Mouse (Mus musculus): ENCODE results near the gene Cpm.

Cpm gene

GRCm38 (mm10) chr10:117656985-117657658, 27.8 kb downstream of the Cpm start:
- no peak for DNase-seq (ENCODE audit: extremely low read depth, insufficient read length, low spot score)

GRCm38 (mm10) chr10:117657659-117658306, 28.5 kb downstream of the Cpm start:
- no peak for DNase-seq (ENCODE audit: extremely low read depth, insufficient read length, low spot score)

- DNase-seq (ENCODE audit: extremely low read depth, insufficient read length, low spot score): no peak
These were observed 29.5 kb downstream of the Cpm start for GRCm38 (mm10) chr10:117658522-117659429.

- DNase-seq (ENCODE audit: extremely low read depth, insufficient read length, low spot score): no peak
These were observed 30.1 kb downstream of the Cpm start for GRCm38 (mm10) chr10:117659430-117659813.

- DNase-seq (ENCODE audit: extremely low read depth, insufficient read length, low spot score): no peak
These were observed 30.5 kb downstream of the Cpm start for GRCm38 (mm10) chr10:117659819-117660218.

- no peak for DNase-seq (ENCODE audit: extremely low read depth, insufficient read length, low spot score)
These were observed 33.2 kb downstream of the Cpm start for GRCm38 (mm10) chr10:117662316-117663055.

GRCm38 (mm10) chr10:117663056-117663864, 34.0 kb downstream of the Cpm start:
- no peak for DNase-seq (ENCODE audit: extremely low read depth, insufficient read length, low spot score)

- DNase-seq (ENCODE audit: extremely low read depth, insufficient read length, low spot score): no peak
These were observed 34.5 kb downstream of the Cpm start for GRCm38 (mm10) chr10:117663865-117664200.

GRCm38 (mm10) chr10:117664208-117664925, 35.1 kb downstream of the Cpm start:
- no peak for DNase-seq (ENCODE audit: extremely low read depth, insufficient read length, low spot score)

GRCm38 (mm10) chr10:117664926-117665209, 35.6 kb downstream of the Cpm start:
- no peak for DNase-seq (ENCODE audit: extremely low read depth, insufficient read length, low spot score)

GRCm38 (mm10) chr10:117665376-117666275, 36.3 kb downstream of the Cpm start:
- no peak for DNase-seq (ENCODE audit: extremely low read depth, insufficient read length, low spot score)

- DNase-seq (ENCODE audit: extremely low read depth, insufficient read length, low spot score): no peak
These were observed 37.1 kb downstream of the Cpm start for GRCm38 (mm10) chr10:117666361-117666760.

- no peak for DNase-seq (ENCODE audit: extremely low read depth, insufficient read length, low spot score)
These were observed 37.8 kb downstream of the Cpm start for GRCm38 (mm10) chr10:117666947-117667630.

- DNase-seq (ENCODE audit: extremely low read depth, insufficient read length, low spot score): no peak
These were observed 38.6 kb downstream of the Cpm start for GRCm38 (mm10) chr10:117667663-117668507.

- DNase-seq (ENCODE audit: extremely low read depth, insufficient read length, low spot score): no peak
These were observed 39.4 kb downstream of the Cpm start for GRCm38 (mm10) chr10:117668546-117669300.

- no peak for DNase-seq (ENCODE audit: extremely low read depth, insufficient read length, low spot score)
These were observed 40.3 kb downstream of the Cpm start for GRCm38 (mm10) chr10:117669449-117670090.

All from 3134 (cell line).